Mouse (Mus musculus) spleen, adult 2 months (tissue): ENCODE results near the gene B4galnt2. TPM values are rescaled to one million over a fixed set of nuclear protein-coding genes. Genes with fewer than 3 reads are reported as not detected.

Experiments used
- DNase-seq, 2 experiments: peaks; one replicate each; pipeline versions ENCODE4 v3.0.0 to v3.0.0-alpha.2; 2012 to 2021; ENCODE audit warnings: low spot score in 2 of 2, low read depth in 1 of 2
- H3K27ac ChIP-seq: fragments of 200-500 bp; 2 replicates; pipeline ENCODE4 v1.5.1; 2012; ENCODE audit warnings: low read length, inconsistent platforms; ENCODE audit not compliant: insufficient read depth
- H3K27me3 ChIP-seq: fragments of 200-500 bp; 2 replicates; pipeline ENCODE4 v1.6.1; 2012; ENCODE audit warnings: mild to moderate bottlenecking, moderate library complexity, low read length, inconsistent platforms; ENCODE audit not compliant: control insufficient read depth, insufficient read depth
- H3K36me3 ChIP-seq: fragments of 200-500 bp; 2 replicates; pipeline ENCODE4 v1.6.1; 2012; ENCODE audit warnings: mild to moderate bottlenecking, low read length, inconsistent platforms; ENCODE audit not compliant: control insufficient read depth, insufficient read depth
- H3K4me1 ChIP-seq: fragments of 200-500 bp; 2 replicates; pipeline ENCODE4 v1.6.1; 2011; ENCODE audit warnings: inconsistent platforms; ENCODE audit not compliant: control insufficient read depth, insufficient read depth, insufficient read length
- H3K4me3 ChIP-seq: fragments of 200-500 bp; 2 replicates; pipeline ENCODE4 v1.5.1; 2011; ENCODE audit warnings: mild to moderate bottlenecking, inconsistent platforms; ENCODE audit not compliant: insufficient read depth, insufficient read length; ENCODE audit errors: extremely low read depth
- CTCF ChIP-seq: fragments of 200-500 bp; IDR thresholded peaks from 2 replicates; pipeline ENCODE4 v1.5.1; 2011; ENCODE audit warnings: mild to moderate bottlenecking, inconsistent platforms; ENCODE audit not compliant: insufficient read depth, insufficient read length, insufficient replicate concordance; ENCODE audit errors: extremely low read depth
- POLR2A ChIP-seq: fragments of 200-500 bp; IDR thresholded peaks from 2 replicates; pipeline ENCODE4 v1.6.1; 2011; ENCODE audit warnings: low read depth, low read length, inconsistent platforms
- WGBS: fragments of 180-500 bp; shearing (Covaris S2); methylation state at CpG from one replicate; pipeline ENCODE4 v1.1.7; 2018; 5-methylcytosine and 5-hydroxymethylcytosine counted together
- polyA plus RNA-seq: library from polyadenylated mRNA; depleted of rRNA; stranded (reverse); fragments of >200 nt; gene quantifications from 2 replicates; pipeline ENCODE4 v1.2.3, GENCODE M21; 2012

Gene B4galnt2
- polyA plus RNA-seq, 1 experiment, result not detected

DNA sequence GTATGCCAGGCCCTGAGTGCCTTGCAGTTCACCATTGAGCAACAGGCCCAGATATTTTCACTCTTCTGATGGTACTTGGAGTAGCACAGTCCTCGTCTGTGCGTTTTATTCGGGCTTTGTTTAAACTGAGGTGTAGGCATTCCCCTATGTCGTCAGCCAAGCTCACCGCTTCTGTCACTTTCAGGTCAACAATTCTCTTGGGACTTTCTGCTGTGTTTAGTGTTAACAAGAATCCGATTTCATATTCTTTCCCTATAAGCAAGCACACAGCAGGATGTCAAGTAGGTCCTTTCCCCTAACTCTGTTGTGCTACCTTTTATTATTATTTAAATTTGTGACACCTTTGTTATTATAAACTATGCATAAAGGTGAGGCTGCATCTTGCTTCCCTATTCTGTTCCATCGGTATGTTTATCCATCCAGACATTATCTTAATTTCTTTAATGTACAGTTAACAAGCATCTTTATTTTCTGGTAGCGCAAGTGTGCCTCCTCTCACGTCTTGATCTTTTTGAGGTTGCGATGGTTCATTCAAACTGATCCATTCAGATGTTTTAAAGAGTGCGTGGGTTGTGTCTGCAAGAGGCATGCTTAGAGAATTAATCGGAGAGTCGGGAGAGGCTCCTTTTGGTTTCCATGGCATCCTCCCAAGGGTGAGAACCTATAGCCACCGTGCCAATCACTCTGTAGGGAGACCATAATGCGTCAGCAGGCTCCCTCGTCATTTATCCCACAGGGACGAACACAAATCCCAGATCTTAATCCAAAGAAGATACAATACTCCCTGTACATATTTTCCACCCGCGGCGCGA, 56.8 kb downstream of the B4galnt2 start:
- no peaks in the 10 kb centered on the region for H3K27me3 ChIP-seq
- H3K36me3 ChIP-seq, result no peaks in the 10 kb centered on the region
- H3K4me3 ChIP-seq, result peak overlapping the region; percentile 73
- H3K27ac ChIP-seq, result peak overlapping the region; percentile 79
- no peak for TF ChIP-seq POLR2A
- no peak for TF ChIP-seq CTCF
- WGBS, result 29% methylated on average over 21 of the region's 21 CpGs
- H3K4me1 ChIP-seq, result no peaks in the 10 kb centered on the region; the same call in 1 of the 2 replicates
- no peak for DNase-seq

DNA sequence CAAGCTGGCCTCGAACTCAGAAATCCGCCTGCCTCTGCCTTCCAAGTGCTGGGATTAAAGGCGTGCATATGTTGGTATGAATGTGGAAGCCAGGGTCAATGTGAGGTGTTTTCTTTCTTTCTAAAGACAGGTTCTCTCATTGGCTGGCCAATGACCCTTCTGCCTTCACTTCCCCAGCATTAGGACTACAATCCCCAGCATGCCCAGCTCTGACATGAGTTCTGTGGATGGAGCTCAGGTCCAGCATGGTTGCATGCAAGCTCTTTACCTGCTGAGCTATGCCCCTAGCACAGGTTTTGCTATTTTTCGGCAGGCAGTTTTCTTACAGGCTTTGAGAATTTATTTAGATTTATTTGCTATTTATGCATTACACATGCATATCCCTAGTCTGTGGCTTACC, 57.4 kb downstream of the B4galnt2 start:
- TF ChIP-seq CTCF, result no peak
- TF ChIP-seq POLR2A, result no peak
- no peak overlapping the region for H3K4me3 ChIP-seq
- no peak overlapping the region for H3K27ac ChIP-seq
- no peaks in the 10 kb centered on the region for H3K27me3 ChIP-seq
- 90% methylated on average over 4 of the region's 4 CpGs for WGBS
- no peaks in the 10 kb centered on the region for H3K36me3 ChIP-seq
- no peaks in the 10 kb centered on the region; the same call in 1 of the 2 replicates for H3K4me1 ChIP-seq
- no peak for DNase-seq

DNA sequence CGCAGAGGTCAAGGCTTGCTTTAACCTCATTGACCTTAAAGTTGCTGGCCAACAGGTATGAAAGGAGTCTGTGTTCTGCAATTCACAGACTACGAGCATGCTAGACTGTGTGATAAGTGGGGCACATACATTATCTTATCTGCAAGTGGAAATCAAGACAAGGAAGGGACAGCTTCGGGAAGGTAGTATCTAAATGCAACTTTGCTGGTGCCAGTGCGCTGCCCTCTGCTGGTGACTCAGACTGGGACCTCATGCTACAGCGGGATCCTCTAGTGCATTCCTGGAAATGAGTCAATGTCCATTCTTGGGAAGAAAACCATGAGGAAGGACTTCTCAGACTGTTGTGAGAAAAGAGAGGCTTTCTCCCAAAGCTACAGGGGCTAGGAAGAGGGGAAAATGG, 61.0 kb downstream of the B4galnt2 start:
- Histone ChIP-seq H3K27me3 (no peaks in the 10 kb centered on the region), H3K36me3 (no peaks in the 10 kb centered on the region), H3K4me3 (no peak overlapping the region), H3K27ac (no peak overlapping the region), H3K4me1 (no peaks in the 10 kb centered on the region)
- 45% methylated on average over 5 of the region's 5 CpGs for WGBS
- DNase-seq, result peak in 1 of 2 experiments; percentile 73
- TF ChIP-seq CTCF (peak; percentile 82; the same call in 1 of the 2 replicates), POLR2A (no peak)

DNA sequence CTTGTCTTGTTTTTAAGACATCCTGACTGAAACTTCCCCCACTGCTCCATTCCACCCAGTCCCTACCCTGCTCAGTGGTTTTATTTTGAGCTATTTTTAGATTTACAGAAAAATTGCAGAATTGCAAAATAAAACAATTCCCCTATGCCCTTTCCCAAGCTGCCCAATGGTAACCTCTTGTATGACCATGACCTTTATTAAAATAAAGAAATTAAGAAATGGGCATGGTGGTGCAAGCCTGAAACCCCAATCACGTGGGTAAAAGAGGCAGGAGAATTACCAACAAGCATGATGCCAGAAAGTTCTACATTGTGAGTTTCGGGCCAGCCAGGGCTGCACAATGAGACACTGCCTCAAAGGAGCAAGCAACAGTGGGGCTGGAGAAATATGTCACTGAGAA, 63.8 kb downstream of the B4galnt2 start:
- H3K27me3 ChIP-seq, result no peaks in the 10 kb centered on the region
- DNase-seq, result no peak
- no peaks in the 10 kb centered on the region for H3K36me3 ChIP-seq
- H3K4me1 ChIP-seq, result no peaks in the 10 kb centered on the region
- no peak overlapping the region for H3K27ac ChIP-seq
- WGBS, result 64% methylated on average over 2 of the region's 2 CpGs
- no peak for TF ChIP-seq CTCF
- no peak for TF ChIP-seq POLR2A
- no peak overlapping the region for H3K4me3 ChIP-seq

DNA sequence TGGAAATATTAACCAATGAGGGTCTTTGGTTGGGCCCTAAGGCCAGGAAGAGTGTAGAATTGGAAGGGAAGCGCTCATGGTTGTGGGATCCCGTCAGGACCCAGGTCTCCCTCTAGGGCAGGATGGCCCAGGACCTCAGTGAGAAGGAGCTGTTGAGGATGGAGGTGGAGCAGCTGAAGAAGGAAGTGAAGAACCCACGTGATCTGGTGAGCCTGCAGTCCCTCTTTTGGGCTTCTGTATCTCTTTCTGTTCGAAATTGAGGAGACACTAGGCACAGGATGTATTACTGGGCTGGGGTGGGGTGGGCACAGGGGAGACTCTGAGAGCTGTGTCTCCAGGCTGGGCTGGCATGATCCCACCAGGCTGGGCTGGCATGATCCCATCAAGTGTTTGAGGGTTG, 69.8 kb downstream of the B4galnt2 start:
- H3K4me3 ChIP-seq, result no peak overlapping the region
- H3K4me1 ChIP-seq, result peaks cover 21% of the 10 kb centered on the region; the same call in 1 of the 2 replicates
- 41% methylated on average over 4 of the region's 4 CpGs for WGBS
- H3K27me3 ChIP-seq, result no peaks in the 10 kb centered on the region
- DNase-seq, result no peak
- H3K36me3 ChIP-seq, result peaks cover 2% of the 10 kb centered on the region; the same call in 1 of the 2 replicates
- no peak for TF ChIP-seq CTCF
- no peak for TF ChIP-seq POLR2A
- H3K27ac ChIP-seq, result no peak overlapping the region

DNA sequence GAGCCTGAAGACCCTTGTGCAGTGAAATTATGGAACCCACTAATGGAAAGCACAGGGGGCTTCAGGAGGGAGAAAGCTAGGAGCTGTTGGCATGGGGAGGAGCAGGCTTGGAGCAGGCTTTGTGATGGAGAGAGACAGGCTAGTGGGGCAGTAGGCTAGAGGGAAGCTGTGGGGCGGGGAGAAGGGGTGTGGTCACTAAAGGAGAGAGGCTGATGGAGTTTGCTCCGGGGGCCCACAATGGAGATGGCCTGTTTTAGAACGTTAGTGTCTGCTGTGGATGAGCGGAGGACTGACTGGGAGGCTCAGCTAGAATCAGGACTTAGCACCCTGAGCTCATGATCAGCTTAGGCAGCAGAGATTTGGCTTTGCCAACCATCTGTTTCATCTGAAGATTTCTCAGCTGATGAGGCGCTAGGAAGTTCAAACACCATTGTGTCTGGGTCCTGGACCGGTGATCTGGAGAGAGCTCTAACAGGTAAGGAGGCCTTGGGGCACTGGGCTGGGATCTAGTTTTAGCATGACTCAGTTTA, 71.2 kb downstream of the B4galnt2 start:
- H3K27me3 ChIP-seq, result no peaks in the 10 kb centered on the region
- peak overlapping the region; percentile 31; the same call in 1 of the 2 replicates for H3K4me3 ChIP-seq
- peaks cover 25% of the 10 kb centered on the region; the same call in 1 of the 2 replicates for H3K4me1 ChIP-seq
- peak overlapping the region; percentile 94 for H3K27ac ChIP-seq
- TF ChIP-seq POLR2A, result no peak
- TF ChIP-seq CTCF, result no peak
- WGBS, result 58% methylated on average over 6 of the region's 6 CpGs
- DNase-seq, result no peak
- H3K36me3 ChIP-seq, result peaks cover 2% of the 10 kb centered on the region; the same call in 1 of the 2 replicates
